Mouse (Mus musculus) layer of hippocampus, postnatal 25 days (tissue): ENCODE results near the gene Commd3. TPM values are rescaled to one million over a fixed set of nuclear protein-coding genes. Genes with fewer than 3 reads are reported as not detected.

ENCODE experiments used
- DNase-seq, 2 experiments: peaks; one replicate each; pipeline ENCODE4 v3.0.0; 2022; ENCODE audit warnings: mixed read lengths in 2 of 2, low spot score in 1 of 2; ENCODE audit errors: extremely low spot score in 1 of 2
- total RNA-seq, 2 experiments: library from RNA; stranded (reverse); gene quantifications; 2 replicates each; pipeline ENCODE4 v1.2.3; 2021

Commd3 gene
- total RNA-seq, 2 experiments from 2014 or later, result 104 to 110 TPM

DNA sequence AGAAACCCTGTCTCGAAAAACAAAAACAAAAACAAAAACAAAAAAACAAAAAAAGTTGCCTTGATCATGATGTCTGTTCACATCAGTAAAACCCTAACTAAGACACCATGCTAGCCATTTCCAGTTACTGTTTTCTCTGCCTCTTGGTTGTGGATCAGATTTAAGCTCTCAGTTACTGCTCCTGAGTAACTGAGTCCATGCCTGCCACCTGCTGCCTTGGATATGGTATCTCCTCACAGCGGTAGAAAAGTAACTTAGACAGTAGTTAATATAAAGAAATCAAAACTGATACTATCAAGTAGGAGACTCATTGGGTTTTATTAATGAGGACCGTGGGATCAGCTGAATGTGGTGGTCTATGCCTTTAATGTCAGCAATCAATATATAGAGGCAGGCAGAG lies 42.2 kb downstream of the Commd3 start:
- no peak for DNase-seq

DNA sequence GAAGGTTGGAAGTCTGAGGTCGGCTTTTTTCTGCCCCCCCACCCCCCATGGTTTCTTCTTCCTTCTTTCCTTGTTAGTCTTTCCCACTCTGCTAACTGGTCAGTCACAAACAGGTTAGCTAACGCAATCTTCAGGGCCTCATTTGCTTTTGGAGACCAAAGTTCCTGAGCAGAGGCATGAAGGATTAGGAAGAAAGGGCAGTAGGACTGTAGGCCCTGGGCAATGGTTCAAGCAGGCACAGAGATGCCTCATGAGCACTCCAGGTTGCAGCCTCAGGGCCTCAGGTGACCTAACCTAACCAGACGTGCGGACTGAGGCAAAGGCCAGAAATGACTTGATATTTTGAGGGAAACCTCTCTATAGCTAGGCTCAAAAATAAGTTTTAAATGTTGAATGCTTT lies 46.3 kb downstream of the Commd3 start:
- no peak for DNase-seq

DNA sequence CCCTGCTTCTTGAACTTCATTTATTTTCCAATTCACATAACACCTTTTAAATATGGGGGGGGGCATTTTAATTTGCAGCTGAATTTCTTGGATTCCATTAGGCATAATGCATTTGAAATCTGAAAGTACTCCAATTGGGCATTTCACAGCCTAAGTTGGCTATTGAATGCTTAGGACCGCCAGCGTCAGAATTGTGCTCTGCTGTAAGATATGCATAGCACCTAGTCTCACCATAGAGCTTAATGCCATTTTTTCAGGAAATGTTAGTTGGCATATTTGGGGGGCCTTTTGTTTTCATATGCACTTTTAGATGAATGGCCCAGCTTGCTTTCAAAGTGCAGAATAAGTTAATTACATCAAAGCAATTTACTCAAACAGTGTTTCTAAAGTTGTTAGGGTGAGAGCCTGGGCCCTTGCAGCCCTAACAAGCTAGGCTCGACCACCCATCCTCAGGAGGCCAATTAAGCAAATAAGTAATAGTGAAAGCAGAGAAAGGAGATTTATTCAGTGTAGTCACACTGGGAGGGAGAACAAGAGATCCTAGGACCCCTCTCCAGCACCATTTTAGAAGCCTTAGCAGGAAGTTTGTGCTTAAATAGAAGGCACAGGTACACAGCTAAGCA lies 50.1 kb downstream of the Commd3 start:
- no peak for DNase-seq

DNA sequence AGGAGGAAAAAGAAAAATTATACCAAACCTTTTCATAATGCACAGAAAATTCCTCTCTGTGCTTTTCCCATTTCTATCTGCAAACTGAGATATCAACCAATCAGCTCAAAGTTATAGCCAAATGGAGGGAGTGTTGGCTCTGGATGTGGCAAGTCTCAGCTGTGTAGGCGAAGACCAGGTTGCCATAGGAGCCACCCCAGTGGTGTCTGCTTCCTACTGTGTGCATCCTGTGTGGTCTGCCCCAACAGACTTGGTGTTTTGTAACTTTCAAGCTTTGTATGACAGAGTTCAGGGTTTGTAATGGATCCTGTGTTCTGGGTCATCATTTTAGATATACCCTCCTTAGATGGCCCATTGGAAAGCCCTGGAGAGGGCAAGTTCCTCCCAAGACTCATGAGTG lies 52.3 kb downstream of the Commd3 start:
- DNase-seq, result no peak

Other genes starting within 250 kb of the Commd3 start
- gene Bmi1, start 4.6 kb downstream of the Commd3 start, total RNA-seq, result 10 to 100 TPM; 51.7 to 53.7 TPM
- 1 to 10 TPM; 3.8 to 5.5 TPM for gene Spag6, start 21.6 kb downstream of the Commd3 start, total RNA-seq